Mouse (Mus musculus) heart, adult 18-20 months (tissue): Measurements from ENCODE around the gene Hipk2. TPM values are rescaled to one million over a fixed set of nuclear protein-coding genes. Genes with fewer than 3 reads are reported as not detected.

ENCODE experiments used
- DNase-seq, 2 experiments: peaks; one replicate each; pipeline ENCODE4 v3.0.0; 2021 to 2022; ENCODE audit warnings: mixed read lengths in 1 of 2
- total RNA-seq, 2 experiments: library from RNA; stranded (reverse); gene quantifications; 2 replicates each; pipeline ENCODE4 v1.2.3; 2021

Gene Hipk2
- total RNA-seq, 2 experiments from 2014 or later = 83.6 to 98.5 TPM

- peak; percentile 66 to 82 for DNase-seq
These were observed 122.2 kb downstream of the Hipk2 start for GRCm38 (mm10) chr6:38753729-38754128.

GRCm38 (mm10) chr6:38753025-38753424, 122.9 kb downstream of the Hipk2 start:
- no peak for DNase-seq

DNA sequence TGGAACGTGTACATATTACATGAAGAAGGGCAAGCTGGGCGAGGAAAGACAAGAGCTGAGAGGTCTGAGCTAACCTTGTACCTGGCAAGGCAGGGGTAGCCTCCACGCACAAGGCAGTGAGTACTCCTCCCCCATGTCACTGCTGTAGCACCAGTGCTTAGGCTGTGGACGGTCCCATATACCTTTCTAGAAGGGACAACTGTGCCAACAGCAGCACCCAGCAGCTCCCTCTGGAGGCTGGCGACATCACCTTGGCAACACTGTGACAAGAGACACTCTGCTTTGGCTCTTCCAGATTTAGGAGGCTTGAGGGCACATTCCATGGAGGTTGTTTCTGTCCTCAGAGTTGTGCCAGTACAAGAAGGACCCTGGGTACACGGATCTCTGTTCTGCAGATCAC, 123.5 kb downstream of the Hipk2 start:
- peak; percentile 45 to 53 for DNase-seq

GRCm38 (mm10) chr6:38748037-38748436, 127.9 kb downstream of the Hipk2 start:
- no peak for DNase-seq

DNA sequence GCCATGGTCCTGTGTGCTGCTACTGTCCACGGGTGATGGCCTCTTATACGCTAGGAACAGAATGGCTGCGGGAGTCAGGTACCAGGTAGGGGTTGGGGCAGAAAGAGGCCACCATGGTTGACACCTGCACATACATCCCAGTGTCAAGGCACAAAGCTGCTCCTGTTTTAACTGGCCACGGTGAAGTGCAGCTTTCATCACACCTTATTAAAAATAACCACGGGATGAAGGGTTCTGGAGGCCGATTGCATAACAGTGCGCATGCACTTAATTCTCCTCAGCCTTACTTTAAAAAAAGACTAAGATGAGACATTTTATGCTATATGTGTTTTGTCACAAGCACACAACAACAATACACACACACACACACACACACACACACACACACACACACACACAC, 132.6 kb downstream of the Hipk2 start:
- DNase-seq = no peak

- DNase-seq = no peak
These were observed 133.5 kb downstream of the Hipk2 start for GRCm38 (mm10) chr6:38742441-38742840.

GRCm38 (mm10) chr6:38741024-38741423, 134.9 kb downstream of the Hipk2 start:
- no peak for DNase-seq

DNA sequence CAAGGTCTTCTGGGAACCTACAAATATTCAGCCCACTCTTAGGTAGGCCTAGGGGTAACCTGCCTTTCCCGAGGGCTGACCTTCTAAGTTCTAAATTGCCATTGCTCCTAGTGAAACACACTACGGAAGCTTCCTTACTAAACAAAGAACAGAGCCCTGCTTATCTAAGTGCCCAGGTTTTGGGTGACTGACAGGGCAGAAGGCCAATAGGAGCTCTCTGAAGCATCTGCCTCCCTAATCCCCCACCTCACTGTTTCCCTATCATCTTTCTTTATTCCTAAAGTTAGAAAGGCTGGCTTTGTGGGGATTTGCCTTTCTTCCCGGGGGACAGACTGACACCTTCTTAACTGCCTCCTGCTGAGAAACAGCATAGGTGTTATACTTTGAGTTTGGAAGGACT, 136.7 kb downstream of the Hipk2 start:
- DNase-seq = no peak

GRCm38 (mm10) chr6:38737763-38738162, 138.2 kb downstream of the Hipk2 start:
- DNase-seq = peak; percentile 22 to 46

DNA sequence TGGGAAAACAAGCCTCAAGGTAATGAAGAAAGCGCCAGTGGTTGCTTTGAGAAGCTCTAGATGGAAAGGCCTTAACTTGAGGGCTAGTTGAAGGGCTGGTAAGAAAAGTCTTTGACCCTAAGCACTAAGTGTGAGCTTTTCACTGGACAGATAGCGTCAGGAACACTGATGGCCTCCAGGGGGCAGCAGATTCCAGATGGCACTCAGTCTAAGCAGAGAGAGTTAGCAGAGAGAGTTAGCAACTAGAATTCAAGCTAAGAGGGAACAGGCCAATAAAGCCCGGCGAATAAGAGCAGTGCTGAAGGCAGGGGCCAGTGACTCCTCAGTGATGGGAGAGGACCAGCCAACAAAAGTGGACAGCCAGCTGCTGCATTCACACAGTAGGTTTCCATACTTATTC, 139.7 kb downstream of the Hipk2 start:
- peak; percentile 74 to 90 for DNase-seq

GRCm38 (mm10) chr6:38732681-38733080, 143.3 kb downstream of the Hipk2 start:
- no peak for DNase-seq

DNA sequence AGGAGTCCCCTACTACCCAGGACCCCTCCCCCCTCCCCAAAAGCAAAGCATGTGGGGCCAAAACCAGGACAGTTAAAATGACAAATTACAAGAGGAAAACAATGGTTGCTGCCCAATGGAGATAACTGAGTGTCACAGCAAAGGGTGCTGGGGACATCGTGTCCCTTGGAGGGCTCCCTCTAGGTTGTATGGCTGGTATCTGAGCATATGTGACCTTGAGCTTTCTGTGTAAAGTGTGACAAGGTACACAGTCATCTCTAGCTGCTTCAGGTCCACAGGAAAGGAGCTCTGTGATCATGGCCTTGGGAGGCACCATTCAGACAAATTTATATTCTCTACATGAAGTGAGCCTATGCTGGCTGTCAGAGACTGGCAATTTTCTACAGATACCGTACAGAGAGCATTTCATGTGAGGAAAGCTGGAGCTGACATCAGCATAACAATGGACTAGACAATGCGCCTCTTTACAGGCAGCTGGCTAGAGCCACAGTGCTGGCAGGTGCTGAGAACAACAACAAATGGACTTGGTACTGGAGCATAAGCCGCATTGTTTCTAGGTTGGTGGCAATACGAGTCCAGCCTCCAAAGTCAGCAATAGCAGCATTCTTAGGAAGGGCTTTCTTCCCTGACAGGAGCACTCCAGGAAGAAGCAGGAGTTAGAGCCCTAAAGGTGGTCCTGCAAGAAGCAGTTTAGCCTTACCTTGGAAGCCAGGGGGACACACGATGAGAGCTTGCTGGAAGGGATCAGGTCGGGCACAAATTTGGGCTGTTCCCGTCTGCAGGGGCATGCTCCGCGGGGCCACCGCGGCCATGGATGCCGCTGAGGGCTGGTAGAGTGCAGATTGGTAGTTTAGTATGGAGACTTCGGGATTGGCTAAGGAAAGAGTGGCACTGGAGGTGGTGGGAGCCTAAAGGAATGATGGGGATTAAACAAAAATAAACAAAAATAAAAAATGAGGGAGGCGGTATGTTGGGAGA, 145.5 kb downstream of the Hipk2 start:
- no peak for DNase-seq

- no peak for DNase-seq
These were observed 150.4 kb downstream of the Hipk2 start for GRCm38 (mm10) chr6:38725515-38725914.

DNA sequence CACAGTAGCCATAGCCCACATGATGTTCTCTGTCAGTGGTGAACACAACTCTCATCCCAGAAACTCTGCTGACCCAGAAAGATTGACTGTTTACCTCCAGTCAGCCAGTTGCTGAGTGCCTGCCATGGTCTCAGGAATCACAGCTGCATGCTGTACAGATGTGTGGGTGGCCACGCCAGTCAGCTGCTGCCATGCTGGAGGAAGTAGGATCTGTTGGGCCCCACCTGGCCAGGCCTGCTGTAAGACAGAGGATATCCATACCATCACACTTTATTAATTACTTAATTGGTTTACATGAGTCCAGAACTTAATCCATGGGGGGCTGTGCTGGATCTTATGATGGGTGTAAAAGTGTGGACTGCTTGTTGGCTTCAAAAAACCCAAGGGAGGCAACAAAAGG, 154.6 kb downstream of the Hipk2 start:
- no peak for DNase-seq

DNA sequence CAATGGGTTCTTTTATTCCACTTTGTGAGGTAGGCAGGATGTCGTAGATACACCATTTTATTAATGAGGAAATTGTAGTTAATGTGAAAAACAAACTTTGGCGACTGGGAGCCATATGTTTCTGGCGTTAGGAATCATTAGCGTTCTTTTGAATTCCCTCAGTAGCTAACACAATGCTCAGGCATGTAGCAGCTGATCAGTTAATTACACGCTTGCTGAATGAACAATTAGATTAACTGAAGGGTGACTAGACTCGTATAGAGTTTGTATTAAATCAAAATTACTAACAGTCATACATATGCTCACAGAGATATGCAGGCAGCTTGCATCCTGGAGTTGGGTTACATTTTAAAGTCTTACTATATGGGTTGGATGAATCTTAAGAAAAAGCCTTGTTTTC, 156.7 kb downstream of the Hipk2 start:
- DNase-seq = no peak

DNA sequence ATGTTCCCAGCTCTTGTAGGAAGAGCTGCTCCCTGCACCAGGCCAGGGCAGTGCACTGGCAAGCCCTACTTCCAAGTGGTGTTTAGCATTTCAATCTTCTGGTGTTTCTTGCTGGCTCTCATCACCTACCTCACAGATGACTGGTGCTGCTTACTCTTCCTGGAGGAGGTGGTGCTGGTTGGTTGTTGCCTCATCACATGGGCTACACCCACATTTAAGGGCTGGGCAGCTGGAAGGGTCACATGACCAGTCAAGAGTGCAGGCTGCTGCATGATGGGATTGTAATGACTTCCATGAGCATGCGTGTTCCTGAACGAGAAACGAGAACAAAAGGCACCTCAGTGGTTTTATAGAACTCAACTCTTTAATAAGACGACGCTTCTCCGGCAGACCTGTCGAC, 157.3 kb downstream of the Hipk2 start:
- DNase-seq = no peak

- DNase-seq = no peak
These were observed 160.1 kb downstream of the Hipk2 start for GRCm38 (mm10) chr6:38715881-38716280.

DNA sequence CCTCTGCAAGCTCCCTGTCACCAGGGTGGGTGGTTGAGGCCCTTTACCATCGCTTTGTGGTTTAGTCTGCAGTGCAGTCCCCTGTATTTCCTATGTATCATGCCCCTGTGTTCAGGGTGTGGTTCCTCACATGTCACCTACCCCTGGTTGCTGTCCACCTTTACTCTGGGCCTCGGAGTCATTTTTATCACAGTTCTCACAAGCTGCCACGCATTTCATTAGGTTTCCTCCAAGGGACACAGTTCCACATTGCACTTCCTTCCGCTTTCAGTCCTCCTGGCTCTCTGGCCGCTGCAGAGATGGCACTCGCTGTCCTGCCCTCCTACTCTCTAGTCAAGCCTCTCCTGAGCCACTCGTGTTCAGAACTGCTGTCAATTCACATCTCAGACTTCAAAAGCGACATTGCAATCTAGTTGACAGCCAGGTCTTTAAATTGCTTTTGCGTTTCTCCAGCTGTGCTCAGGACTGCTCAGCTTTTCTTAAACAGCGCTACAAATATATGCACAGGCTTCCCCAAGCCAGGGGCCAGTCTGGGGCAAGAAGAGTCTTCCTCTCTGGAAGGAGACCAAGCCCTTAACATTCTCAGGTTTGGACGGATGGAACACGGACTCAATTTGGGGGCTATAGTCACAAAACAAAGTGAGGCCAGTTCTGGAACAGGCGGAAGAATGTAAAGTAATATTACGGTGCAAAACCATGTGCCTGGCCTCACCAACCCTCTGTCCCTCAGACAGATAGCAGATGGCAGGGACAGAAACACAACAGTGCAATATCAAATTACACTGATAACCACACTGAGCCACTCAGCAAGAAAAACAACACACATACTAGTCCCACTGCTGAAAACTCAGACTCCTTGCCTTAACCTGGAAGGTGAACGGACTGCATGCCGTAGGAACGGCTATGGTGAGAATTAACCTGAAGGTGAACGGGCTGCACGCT, 161.7 kb downstream of the Hipk2 start:
- peak; percentile 39 to 46 for DNase-seq

DNA sequence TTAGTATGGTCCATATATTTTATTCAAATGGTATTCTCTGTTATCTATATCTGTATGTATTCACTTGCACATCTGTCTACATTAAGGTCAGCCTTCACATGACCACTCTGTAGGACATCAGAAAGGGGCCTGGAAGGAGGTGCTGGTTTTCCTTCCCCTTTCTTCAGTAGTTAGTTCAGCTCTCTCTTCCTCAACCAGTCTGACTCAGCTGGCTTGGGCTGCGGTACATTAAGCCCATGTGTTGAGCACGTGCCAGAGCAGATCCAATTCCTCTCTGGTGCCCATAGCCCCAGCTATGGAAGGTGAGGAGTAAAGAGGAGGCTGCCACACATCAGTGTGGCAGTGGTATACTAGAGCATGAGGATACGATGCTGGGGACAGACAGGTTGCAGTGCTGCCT, 165.5 kb downstream of the Hipk2 start:
- peak in 1 of 2 experiments; percentile 65 for DNase-seq

GRCm38 (mm10) chr6:38704264-38704984, 171.5 kb downstream of the Hipk2 start:
- peak; percentile 61 to 64 for DNase-seq

DNA sequence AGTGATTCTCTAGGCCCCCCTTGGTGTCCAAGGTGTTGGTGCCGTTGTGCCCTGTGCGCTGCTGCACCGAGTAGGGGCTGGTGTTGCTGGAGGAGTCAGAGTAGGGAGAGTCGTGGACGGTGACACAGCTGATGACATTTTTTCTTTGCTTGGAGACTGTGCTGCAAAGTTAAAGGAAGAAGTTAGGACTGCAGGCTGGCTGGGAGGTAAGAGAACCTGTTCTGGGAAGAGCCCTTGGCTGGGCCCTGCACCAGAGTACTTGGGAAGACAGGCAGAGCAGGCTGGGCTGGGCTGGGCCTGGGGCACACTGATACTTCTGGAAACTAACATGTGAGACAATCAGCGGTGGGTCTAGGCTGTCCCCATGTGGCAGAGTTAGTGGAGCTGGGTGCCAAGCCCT, 172.4 kb downstream of the Hipk2 start:
- DNase-seq = peak in 1 of 2 experiments; percentile 11

DNA sequence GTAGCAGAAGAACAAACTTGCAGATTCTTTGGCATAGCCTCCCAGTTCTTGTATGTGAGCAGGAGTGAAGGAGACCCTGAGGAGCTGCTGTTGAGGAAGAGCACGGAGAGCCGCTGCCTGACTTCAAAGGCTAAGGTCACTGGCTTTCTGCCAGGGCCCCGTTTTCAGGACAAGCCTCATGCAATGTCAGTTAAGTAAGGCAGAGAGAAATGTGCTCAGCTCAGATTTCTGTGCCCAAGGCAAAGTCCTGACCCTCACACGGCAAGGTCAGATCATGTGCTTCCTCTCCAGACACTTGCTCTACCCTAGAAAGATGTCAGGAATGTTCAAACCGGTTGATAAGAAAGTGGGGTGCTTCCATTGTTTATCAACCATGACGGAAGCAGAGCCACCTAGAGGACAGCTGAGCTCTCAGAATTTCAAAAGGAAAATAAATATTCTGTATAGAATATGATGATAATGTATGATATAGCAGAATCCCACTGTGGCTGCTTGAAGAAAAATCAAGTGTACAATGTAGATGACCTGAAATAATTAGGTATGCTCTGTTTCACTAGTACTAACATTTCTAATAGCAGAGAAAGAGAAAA, 173.1 kb downstream of the Hipk2 start:
- DNase-seq = peak; percentile 37 to 45
